ENCODE assay signal across 17 mouse cellular contexts in the genomic region with DNA sequence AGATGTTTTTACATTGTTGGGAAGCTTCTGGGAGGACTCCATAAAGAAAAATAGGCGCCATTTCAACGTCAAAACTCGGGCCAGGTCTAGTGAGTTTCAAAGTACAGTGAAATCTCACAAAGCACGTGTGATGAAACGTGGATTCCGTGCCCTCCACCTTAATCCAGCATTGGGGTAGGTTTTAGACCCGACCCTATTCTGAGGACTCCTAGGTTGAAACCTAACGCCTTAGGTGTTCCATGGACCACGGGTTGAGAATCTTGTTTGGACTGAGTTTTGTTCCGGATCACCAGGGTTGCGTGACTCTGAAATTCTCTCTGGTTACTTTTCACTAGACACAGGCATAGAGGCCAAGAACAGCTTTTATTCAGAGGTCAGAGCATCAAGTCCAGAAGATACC. TPM values are rescaled to one million over a fixed set of nuclear protein-coding genes. Genes with fewer than 3 reads are reported as not detected.
DNase-seq lines count a peak whose midpoint lies in the region; ATAC-seq and TF ChIP-seq lines count a peak whose summit lies in the region.
"Had no signal": no experiment of that assay in that cellular context is flagged by ENCODE, and none has a peak within 500 bp of the region (broad histone marks: within the 10 kb centered on the region; RNA-seq: fewer than 3 reads in every experiment).

No protein-coding gene starts in this region.

- TF ChIP-seq CTCF in heart, adult 2 months (IDR thresholded peaks at IDR 0.05): no peak
- no peak for TF ChIP-seq CTCF in midbrain, postnatal 0 days (IDR thresholded peaks at IDR 0.05)

- DNase-seq in heart, adult 2 months: no peak
- DNase-seq in midbrain, embryonic 10.5 days (ENCODE audit: low spot score): no peak
- DNase-seq in midbrain, postnatal 0 days (ENCODE audit: low spot score): no peak
- DNase-seq in spleen, postnatal 4 days (ENCODE audit: low spot score in 2 of 2): no peak
- DNase-seq: liver, embryonic 13.5 days; lung, postnatal 36 days; right cerebral cortex, adult 18-20 months; thymus, postnatal 25 days had no signal

- TF ChIP-seq POLR2A in heart, adult 2 months (IDR thresholded peaks at IDR 0.05; ENCODE audit: insufficient read depth, low read depth, low read length): no peak

- H3K4me1 ChIP-seq in heart, embryonic 13.5 days: peaks cover 47% of the 10 kb centered on the region
- peaks cover 2% of the 10 kb centered on the region; the same call in 1 of the 2 replicates for H3K4me1 ChIP-seq in heart, adult 2 months (ENCODE audit: control insufficient read depth, insufficient read depth, low read length)
- peaks cover 17% of the 10 kb centered on the region for H3K4me1 ChIP-seq in midbrain, embryonic 10.5 days
- peaks cover 2% of the 10 kb centered on the region; the same call in 1 of the 2 replicates for H3K4me1 ChIP-seq in midbrain, postnatal 0 days (ENCODE audit: insufficient read depth, low read length)
- peaks cover 32% of the 10 kb centered on the region for H3K4me1 ChIP-seq in kidney, embryonic 14.5 days (ENCODE audit: control insufficient read depth, insufficient read depth, low read length)

- intact Hi-C loops in heart, adult 2 months (cut with DNase I): no loop called here

- no peaks in the 10 kb centered on the region for H3K79me2 ChIP-seq in heart, adult 2 months (replicated peaks; ENCODE audit: control insufficient read depth, insufficient read depth, low read length)

- H3K4me2 ChIP-seq in heart, embryonic 13.5 days: peak overlapping the region; percentile 81
- H3K4me2 ChIP-seq in midbrain, postnatal 0 days (ENCODE audit: low read depth, low read length, poor library complexity, severe bottlenecking): no peak overlapping the region
- H3K4me2 ChIP-seq in kidney, embryonic 14.5 days (replicated peaks; ENCODE audit: low read depth, low read length): peak overlapping the region; percentile 68; the same call in 1 of the 2 replicates

- 84% methylated on average over 11 of the region's 11 CpGs for WGBS in heart, embryonic 13.5 days
- WGBS in heart, adult 2 months: 92% methylated on average over 11 of the region's 11 CpGs
- WGBS in midbrain, embryonic 10.5 days: 90% methylated on average over 11 of the region's 11 CpGs
- 91% methylated on average over 11 of the region's 11 CpGs for WGBS in midbrain, postnatal 0 days
- 71% methylated on average over 11 of the region's 11 CpGs for WGBS in kidney, embryonic 14.5 days

- H3K27me3 ChIP-seq in heart, embryonic 13.5 days (replicated peaks): peaks cover 45% of the 10 kb centered on the region
- no peaks in the 10 kb centered on the region for H3K27me3 ChIP-seq in heart, adult 2 months (ENCODE audit: control insufficient read depth, insufficient read depth, low read length)
- peaks cover 44% of the 10 kb centered on the region for H3K27me3 ChIP-seq in midbrain, embryonic 10.5 days (ENCODE audit: low read depth, poor library complexity, severe bottlenecking)
- H3K27me3 ChIP-seq in midbrain, postnatal 0 days (ENCODE audit: insufficient read depth, low read length): peaks cover 7% of the 10 kb centered on the region; the same call in 1 of the 2 replicates
- H3K27me3 ChIP-seq in kidney, embryonic 14.5 days (ENCODE audit: control insufficient read depth, insufficient read depth, low read length): no peaks in the 10 kb centered on the region

- H3K9me3 ChIP-seq in heart, embryonic 13.5 days: no peaks in the 10 kb centered on the region
- H3K9me3 ChIP-seq in midbrain, embryonic 10.5 days (replicated peaks): no peaks in the 10 kb centered on the region
- H3K9me3 ChIP-seq in midbrain, postnatal 0 days (ENCODE audit: low read length): no peaks in the 10 kb centered on the region
- H3K9me3 ChIP-seq in kidney, embryonic 14.5 days (ENCODE audit: control insufficient read depth, low read length): no peaks in the 10 kb centered on the region
- H3K9me3 ChIP-seq: liver, embryonic 13.5 days; midbrain, embryonic 12.5 days had no signal

- H3K9ac ChIP-seq in heart, embryonic 13.5 days: no peak overlapping the region
- no peak overlapping the region for H3K9ac ChIP-seq in heart, adult 2 months (ENCODE audit: low read depth, low read length)
- no peak overlapping the region for H3K9ac ChIP-seq in midbrain, postnatal 0 days (replicated peaks; ENCODE audit: low read length, poor library complexity, severe bottlenecking)
- H3K9ac ChIP-seq in kidney, embryonic 14.5 days (ENCODE audit: low read depth, low read length): no peak overlapping the region

- TF ChIP-seq EP300 in heart, adult 2 months (IDR thresholded peaks at IDR 0.05; ENCODE audit: insufficient read depth, low read depth, low read length): no peak

- no peaks in the 10 kb centered on the region for H3K36me3 ChIP-seq in heart, embryonic 13.5 days
- H3K36me3 ChIP-seq in heart, adult 2 months (ENCODE audit: control insufficient read depth, insufficient read depth, low read length): no peaks in the 10 kb centered on the region
- H3K36me3 ChIP-seq in midbrain, embryonic 10.5 days: no peaks in the 10 kb centered on the region
- no peaks in the 10 kb centered on the region for H3K36me3 ChIP-seq in midbrain, postnatal 0 days (ENCODE audit: insufficient read depth, low read length)
- no peaks in the 10 kb centered on the region for H3K36me3 ChIP-seq in kidney, embryonic 14.5 days (ENCODE audit: control insufficient read depth, insufficient read depth, low read length)
- H3K36me3 ChIP-seq: liver, embryonic 13.5 days; midbrain, embryonic 12.5 days had no signal

- no peak overlapping the region for H3K27ac ChIP-seq in heart, embryonic 13.5 days (replicated peaks)
- H3K27ac ChIP-seq in heart, adult 2 months: no peak overlapping the region
- no peak overlapping the region for H3K27ac ChIP-seq in midbrain, embryonic 10.5 days (replicated peaks)
- no peak overlapping the region for H3K27ac ChIP-seq in midbrain, postnatal 0 days (ENCODE audit: low read depth, low read length)
- no peak overlapping the region for H3K27ac ChIP-seq in kidney, embryonic 14.5 days (ENCODE audit: low read depth, low read length)
- H3K27ac ChIP-seq: liver, embryonic 13.5 days; midbrain, embryonic 12.5 days had no signal

- no peak for ATAC-seq in heart, embryonic 13.5 days (ENCODE audit: extremely low read depth, insufficient number of reproducible peaks, low FRiP score, low TSS enrichment)
- no peak for ATAC-seq in midbrain, postnatal 0 days (ENCODE audit: low FRiP score)
- no peak for ATAC-seq in kidney, embryonic 14.5 days (ENCODE audit: low FRiP score, low TSS enrichment)
- ATAC-seq in frontal cortex, adult (ENCODE audit: low TSS enrichment): no peak

- no peak overlapping the region for H3K4me3 ChIP-seq in heart, embryonic 13.5 days
- H3K4me3 ChIP-seq in heart, adult 2 months: no peak overlapping the region; the same call in 1 of the 2 replicates
- H3K4me3 ChIP-seq in midbrain, embryonic 10.5 days: peak overlapping the region; percentile 60
- no peak overlapping the region for H3K4me3 ChIP-seq in midbrain, postnatal 0 days (ENCODE audit: low read depth, low read length)
- peak overlapping the region; percentile 43; the same call in 1 of the 2 replicates for H3K4me3 ChIP-seq in kidney, embryonic 14.5 days (ENCODE audit: low read length)

RNA-seq across cellular contexts. Expression of a gene that starts 0.5 kb away (rescaled TPM):
- polyA plus RNA-seq in heart, embryonic 13.5 days (2015; fragmentation: Nextera tagmentation; extraction: Ambion mirVana): 0.85 and 1.2 TPM in 2 replicates
- 1 to 10 TPM; 2.5 to 2.9 TPM for total RNA-seq in heart, adult 2 months (2021)
- 0.27 and 0.64 TPM in 2 replicates for polyA plus RNA-seq in heart, adult 2 months (2012; rRNA removed)
- polyA plus RNA-seq in midbrain, embryonic 10.5 days (2016; fragmentation: Nextera tagmentation; extraction: Ambion mirVana): 0.10 and 0.46 TPM in 2 replicates
- not detected in 2 replicates for total RNA-seq in midbrain, postnatal 0 days (2014; rRNA removed)
- polyA plus RNA-seq in midbrain, postnatal 0 days (2015; fragmentation: Nextera tagmentation; extraction: Ambion mirVana): not detected in 2 replicates
- polyA plus RNA-seq in kidney, embryonic 14.5 days (2014; fragmentation: Nextera tagmentation; extraction: Ambion mirVana): 0.89 and 1.4 TPM in 2 replicates
- total RNA-seq: ES-E14; gastrocnemius, postnatal 10 days; layer of hippocampus, postnatal 25 days; left cerebral cortex, postnatal 25 days had no signal
- polyA plus RNA-seq: C2C12 had no signal

Comparison
In these comparisons a context has a peak if more than half of its experiments do, and no peak if none do; other contexts are left out.
1. H3K4me3 ChIP-seq: peak in midbrain, embryonic 10.5 days (single experiment) and kidney, embryonic 14.5 days (single experiment); none in heart, embryonic 13.5 days (single experiment), heart, adult 2 months (single experiment) and midbrain, postnatal 0 days (single experiment).